Mouse (Mus musculus): ENCODE results near the gene Grsf1.

- no peak for TF ChIP-seq TAL1 (IDR thresholded peaks at IDR 0.05; ENCODE audit: low read length)
- TF ChIP-seq GATA1 (IDR thresholded peaks at IDR 0.05; ENCODE audit: low read length), result no peak
Measured at GRCm38 (mm10) chr5:88644901-88645300, 31.1 kb downstream of the Grsf1 start.

Data from erythroblast, embryonic 14.5 days (primary cell).